Mouse (Mus musculus) forebrain, embryonic 14.5 days (tissue): ENCODE measurements around the gene 1110051M20Rik. TPM values are rescaled to one million over a fixed set of nuclear protein-coding genes. Genes with fewer than 3 reads are reported as not detected.
"Not testable (repeated sequence)": the region's sequence is repeated elsewhere in the genome, so short reads cannot be mapped to it uniquely, and the experiment has no call there.

Source experiments
- ATAC-seq: fragments of 200-750 bp; cut with Nextera tagmentation; 2 replicates; pipeline ENCODE4 v1.8.0; 2017; ENCODE audit warnings: mild to moderate bottlenecking, moderate library complexity
- DNase-seq: peaks from one replicate; pipeline ENCODE4 v3.0.0-alpha.2; 2015; ENCODE audit warnings: low spot score
- H3K27ac ChIP-seq: fragments of 300-500 bp; sonication (generic); 2 replicates; pipeline ENCODE4 v1.5.1; 2014; ENCODE audit warnings: low read depth, mild to moderate bottlenecking, control low read depth, low read length, moderate library complexity
- H3K27me3 ChIP-seq: fragments of 300-500 bp; sonication (generic); replicated peaks from 2 replicates; pipeline ENCODE4 v1.6.1; 2014; ENCODE audit warnings: low read length, control low read depth, mixed read lengths; ENCODE audit not compliant: control insufficient read depth, insufficient read depth
- H3K36me3 ChIP-seq: fragments of 300-500 bp; sonication (generic); 2 replicates; pipeline ENCODE4 v1.6.1; 2014; ENCODE audit warnings: low read length, control low read depth; ENCODE audit not compliant: control insufficient read depth, insufficient read depth
- H3K4me1 ChIP-seq: fragments of 300-500 bp; sonication (generic); 2 replicates; pipeline ENCODE4 v1.6.1; 2014; ENCODE audit warnings: antibody characterized with exemption, low read length, control low read depth; ENCODE audit not compliant: control insufficient read depth, insufficient read depth
- H3K4me2 ChIP-seq: fragments of 300-500 bp; sonication (generic); 2 replicates; pipeline ENCODE4 v1.6.1; 2014; ENCODE audit warnings: mild to moderate bottlenecking, control low read depth, low read length
- H3K4me3 ChIP-seq: fragments of 300-500 bp; sonication (generic); 2 replicates; pipeline ENCODE4 v1.5.1; 2014; ENCODE audit warnings: low read depth, low read length, control low read depth
- H3K9ac ChIP-seq: fragments of 300-500 bp; sonication (generic); 2 replicates; pipeline ENCODE4 v1.6.1; 2014; ENCODE audit warnings: mild to moderate bottlenecking, low read length, control low read depth, moderate library complexity
- H3K9me3 ChIP-seq: fragments of 300-500 bp; sonication (generic); replicated peaks from 2 replicates; pipeline ENCODE4 v1.6.1; 2016; ENCODE audit warnings: low read length, control low read depth, mixed read lengths; ENCODE audit not compliant: control insufficient read depth
- whole genome bisulfite sequencing: fragments of 180-500 bp; shearing (Covaris S2); extraction: QIAGEN DNeasy Blood & Tissue Kit; methylation state at CpG from one replicate; pipeline ENCODE4 v1.1.7; 2014; 5-methylcytosine and 5-hydroxymethylcytosine counted together
- polyA plus RNA-seq: library from polyadenylated mRNA; unstranded; fragments of >200 nt; fragmentation: Nextera tagmentation; extraction: Ambion mirVana; gene quantifications from 2 replicates; pipeline ENCODE4 v1.2.1, GENCODE M21; 2014

1110051M20Rik gene
- polyA plus RNA-seq, 1 experiment from 2014 or later: 170 TPM

- ATAC-seq (no peak), DNase-seq (peak; percentile 51)
Measured at GRCm38 (mm10) chr2:91254725-91255380, 189.7 kb downstream of the 1110051M20Rik start.

GRCm38 (mm10) chr2:91252512-91252911 is 192.0 kb downstream of the 1110051M20Rik start:
- H3K9me3 ChIP-seq: no peaks in the 10 kb centered on the region
- H3K4me1 ChIP-seq: peaks cover 11% of the 10 kb centered on the region
- no peak for DNase-seq
- H3K9ac ChIP-seq: no peak overlapping the region
- ATAC-seq: no peak
- 0 out of 2 replicates have a peak, but pooled peaks cover 17% of the 10 kb centered on the region for H3K27me3 ChIP-seq
- no peak overlapping the region for H3K4me2 ChIP-seq
- H3K4me3 ChIP-seq: no peak overlapping the region
- H3K27ac ChIP-seq: no peak overlapping the region
- 53% methylated on average over 4 of the region's 4 CpGs for WGBS
- H3K36me3 ChIP-seq: no peaks in the 10 kb centered on the region

More at GRCm38 (mm10) chr2:91254725-91255380, 189.7 kb downstream of the 1110051M20Rik start:
- Histone ChIP-seq H3K36me3 (no peaks in the 10 kb centered on the region), H3K27ac (no peak overlapping the region), H3K9ac (no peak overlapping the region), H3K27me3 (0 out of 2 replicates have a peak, but pooled peaks cover 17% of the 10 kb centered on the region), H3K9me3 (no peaks in the 10 kb centered on the region), H3K4me2 (peak overlapping the region; percentile 97; the same call in 1 of the 2 replicates), H3K4me1 (peaks cover 18% of the 10 kb centered on the region), H3K4me3 (no peak overlapping the region)
- 23% methylated on average over 8 of the region's 8 CpGs for WGBS

- 0 out of 2 replicates have a peak, but pooled peaks cover 17% of the 10 kb centered on the region for H3K27me3 ChIP-seq
- 81% methylated on average over 4 of the region's 4 CpGs for WGBS
- peaks cover 6% of the 10 kb centered on the region; the same call in 1 of the 2 replicates for H3K4me1 ChIP-seq
Measured at GRCm38 (mm10) chr2:91252001-91252400, 192.5 kb downstream of the 1110051M20Rik start.

GRCm38 (mm10) chr2:91248366-91248765 is 196.1 kb downstream of the 1110051M20Rik start:
- H3K36me3 ChIP-seq: no peaks in the 10 kb centered on the region
- H3K4me1 ChIP-seq: no peaks in the 10 kb centered on the region
- no peak overlapping the region for H3K27ac ChIP-seq
- no peak overlapping the region for H3K9ac ChIP-seq
- WGBS: 89% methylated on average over 4 of the region's 4 CpGs
- DNase-seq (no peak), ATAC-seq (no peak)
- no peaks in the 10 kb centered on the region for H3K9me3 ChIP-seq
- 0 out of 2 replicates have a peak, but pooled peaks cover 3% of the 10 kb centered on the region for H3K27me3 ChIP-seq
- H3K4me2 ChIP-seq: no peak overlapping the region
- no peak overlapping the region for H3K4me3 ChIP-seq

More at GRCm38 (mm10) chr2:91252001-91252400, 192.5 kb downstream of the 1110051M20Rik start:
- H3K36me3 ChIP-seq: no peaks in the 10 kb centered on the region
- H3K27ac ChIP-seq: no peak overlapping the region
- DNase-seq: no peak
- no peak overlapping the region for H3K4me2 ChIP-seq
- no peaks in the 10 kb centered on the region for H3K9me3 ChIP-seq
- no peak overlapping the region for H3K9ac ChIP-seq
- no peak for ATAC-seq
- no peak overlapping the region for H3K4me3 ChIP-seq

- DNase-seq: no peak
- no peak overlapping the region for H3K4me3 ChIP-seq
- H3K4me2 ChIP-seq: no peak overlapping the region
- H3K36me3 ChIP-seq: no peaks in the 10 kb centered on the region
- no peak overlapping the region for H3K9ac ChIP-seq
- no peak overlapping the region for H3K27ac ChIP-seq
- H3K27me3 ChIP-seq: no peaks in the 10 kb centered on the region
- H3K4me1 ChIP-seq: no peaks in the 10 kb centered on the region
- no peaks in the 10 kb centered on the region for H3K9me3 ChIP-seq
- 85% methylated on average over 5 of the region's 5 CpGs for WGBS
- no peak for ATAC-seq
Measured at GRCm38 (mm10) chr2:91244557-91245228, 199.8 kb downstream of the 1110051M20Rik start.

- Histone ChIP-seq H3K36me3 (no peaks in the 10 kb centered on the region), H3K27me3 (no peaks in the 10 kb centered on the region), H3K9ac (no peak overlapping the region), H3K27ac (no peak overlapping the region), H3K4me2 (no peak overlapping the region), H3K9me3 (no peaks in the 10 kb centered on the region), H3K4me3 (no peak overlapping the region), H3K4me1 (no peaks in the 10 kb centered on the region)
- 60% methylated on average over 3 of the region's 3 CpGs for WGBS
- ATAC-seq (no peak), DNase-seq (peak; percentile 52)
Measured at GRCm38 (mm10) chr2:91243416-91243815, 201.1 kb downstream of the 1110051M20Rik start.

- Histone ChIP-seq H3K36me3 (no peaks in the 10 kb centered on the region), H3K27me3 (no peaks in the 10 kb centered on the region), H3K4me3 (no peak overlapping the region), H3K9me3 (no peaks in the 10 kb centered on the region), H3K4me1 (no peaks in the 10 kb centered on the region), H3K4me2 (no peak overlapping the region), H3K27ac (no peak overlapping the region), H3K9ac (no peak overlapping the region)
- ATAC-seq (no peak), DNase-seq (no peak)
- 82% methylated on average over 5 of the region's 5 CpGs for WGBS
Measured at GRCm38 (mm10) chr2:91242547-91242946, 202.0 kb downstream of the 1110051M20Rik start.

- H3K27ac ChIP-seq: peak overlapping the region; percentile 76
- not testable (repeated sequence) for H3K4me1 ChIP-seq, H3K27me3 ChIP-seq, H3K36me3 ChIP-seq, H3K9me3 ChIP-seq
- H3K4me2 ChIP-seq: peak overlapping the region; percentile 77
- peak overlapping the region; percentile 55; the same call in 1 of the 2 replicates for H3K9ac ChIP-seq
- DNase-seq: peak; percentile 60
- ATAC-seq: peak; percentile 67
- peak overlapping the region; percentile 55 for H3K4me3 ChIP-seq
- WGBS: 18% methylated on average over 4 of the region's 4 CpGs
Measured at GRCm38 (mm10) chr2:91237511-91238080, 206.9 kb downstream of the 1110051M20Rik start.
